Mouse (Mus musculus) embryo, embryonic 9.5 days (tissue): ENCODE measurements around the gene Rdh16f2.
"Not testable (repeated sequence)": the region's sequence is repeated elsewhere in the genome, so short reads cannot be mapped to it uniquely, and the experiment has no call there.

Experiments
- DNase-seq: peaks from one replicate; pipeline ENCODE4 v3.0.0-alpha.2; 2017; ENCODE audit errors: extremely low spot score

The Rdh16f2 gene

GRCm38 (mm10) chr10:127866232-127866631 lies at the start of gene Rdh16f2:
Gene Rdh16f2 (plus strand): TSS chr10:127866474.
- DNase-seq = no peak

- not testable (repeated sequence) for DNase-seq
Measured at GRCm38 (mm10) chr10:127817268-127817910, 48.9 kb upstream of the Rdh16f2 start.

- not testable (repeated sequence) for DNase-seq
Measured at GRCm38 (mm10) chr10:127821806-127822205, 44.5 kb upstream of the Rdh16f2 start.

DNA sequence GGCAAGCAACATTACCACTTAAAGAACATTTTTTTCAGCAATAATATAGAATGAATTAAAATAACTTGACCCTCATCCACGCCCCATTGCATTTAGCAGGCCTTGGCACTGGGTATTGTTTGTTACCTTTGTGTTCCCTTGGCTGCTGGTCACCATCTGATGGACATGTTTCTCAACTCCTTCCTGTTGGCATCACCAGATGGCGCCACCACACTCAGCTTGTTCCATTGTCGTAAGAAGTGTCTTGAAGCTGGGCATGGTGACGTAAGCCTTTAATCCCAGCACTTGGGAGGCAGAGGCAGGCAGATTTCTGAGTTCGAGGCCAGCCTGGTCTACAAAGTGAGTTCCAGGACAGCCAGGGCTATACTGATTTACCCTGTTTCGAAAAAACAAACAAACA lies 40.9 kb upstream of the Rdh16f2 start:
- DNase-seq = peak; percentile 9

DNA sequence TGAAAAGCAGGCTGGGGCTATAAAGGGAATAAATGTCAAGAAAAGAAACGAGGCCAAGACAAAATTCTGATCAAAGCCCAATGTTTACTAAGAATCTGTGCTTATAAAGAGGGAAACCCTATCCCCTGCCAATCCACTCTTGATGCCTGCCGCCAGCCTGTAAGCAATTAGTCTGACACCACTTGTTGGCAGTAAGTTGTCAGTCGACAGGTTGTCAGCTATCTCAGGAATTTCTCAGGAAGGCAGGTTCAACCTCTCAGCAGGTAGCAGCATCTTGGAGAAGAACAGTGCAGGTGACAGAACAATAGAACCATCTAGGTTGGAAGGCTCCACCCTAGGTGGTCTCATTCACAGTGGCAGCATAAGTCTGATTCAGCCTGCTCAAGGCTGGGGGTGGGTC lies 37.2 kb upstream of the Rdh16f2 start:
- DNase-seq = no peak

DNA sequence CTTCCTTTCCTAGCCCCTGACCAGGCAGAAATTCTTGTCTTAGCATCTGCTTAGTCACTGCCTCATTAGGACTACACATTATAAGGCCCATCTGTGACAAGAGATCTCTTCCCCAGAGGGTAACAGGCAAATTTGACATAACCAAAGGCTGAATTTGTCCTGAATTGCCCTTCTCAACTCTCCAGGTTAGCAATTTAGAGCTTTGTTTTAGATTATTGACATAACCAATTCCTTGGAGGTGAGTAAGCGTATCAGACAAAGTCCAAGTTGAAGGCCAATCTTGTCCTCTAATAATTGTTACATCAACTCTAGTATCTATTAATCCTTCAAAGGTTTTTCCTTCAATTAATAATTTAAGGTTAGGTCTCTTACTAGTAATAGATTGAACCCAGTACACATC lies 32.1 kb upstream of the Rdh16f2 start:
- DNase-seq = not testable (repeated sequence)

DNA sequence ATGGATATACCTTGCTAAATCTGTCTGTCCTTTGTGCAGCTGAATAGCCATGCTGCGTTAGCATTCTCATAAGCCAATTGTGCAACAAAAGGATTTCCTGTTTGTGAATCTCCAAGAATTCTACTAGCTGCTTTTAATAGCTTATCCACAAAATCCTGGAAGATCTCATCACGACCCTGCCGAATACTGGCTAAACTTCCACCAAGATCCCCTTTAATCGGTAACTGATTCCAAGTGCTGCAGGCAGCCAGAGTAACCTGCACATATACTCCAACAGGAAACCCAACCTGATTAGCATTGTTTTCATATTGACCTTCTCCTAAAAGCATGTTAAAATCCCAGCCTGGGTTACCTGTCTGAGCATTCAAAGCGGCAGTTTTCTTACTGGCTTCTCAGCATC lies 31.0 kb upstream of the Rdh16f2 start:
- DNase-seq = no peak

DNA sequence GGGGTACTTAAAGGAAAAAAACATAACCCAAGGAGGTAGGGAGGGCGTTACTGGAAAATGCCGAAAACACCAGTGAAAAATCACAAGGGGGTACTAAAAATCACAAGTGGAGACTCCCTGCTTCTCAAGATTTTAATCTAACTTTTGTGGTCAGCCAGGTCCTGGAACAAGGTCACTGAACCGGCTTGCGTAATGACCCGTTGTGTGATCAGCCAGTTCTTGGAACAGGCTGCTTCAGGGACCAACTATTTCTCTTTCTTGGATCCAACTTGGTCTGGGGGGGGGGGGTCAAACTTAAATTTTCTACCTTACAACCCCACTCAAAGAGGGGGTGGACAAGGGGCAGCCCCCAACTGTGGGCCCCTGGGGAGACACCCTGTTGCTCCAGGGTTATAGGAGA lies 28.5 kb upstream of the Rdh16f2 start:
- DNase-seq = not testable (repeated sequence)

DNA sequence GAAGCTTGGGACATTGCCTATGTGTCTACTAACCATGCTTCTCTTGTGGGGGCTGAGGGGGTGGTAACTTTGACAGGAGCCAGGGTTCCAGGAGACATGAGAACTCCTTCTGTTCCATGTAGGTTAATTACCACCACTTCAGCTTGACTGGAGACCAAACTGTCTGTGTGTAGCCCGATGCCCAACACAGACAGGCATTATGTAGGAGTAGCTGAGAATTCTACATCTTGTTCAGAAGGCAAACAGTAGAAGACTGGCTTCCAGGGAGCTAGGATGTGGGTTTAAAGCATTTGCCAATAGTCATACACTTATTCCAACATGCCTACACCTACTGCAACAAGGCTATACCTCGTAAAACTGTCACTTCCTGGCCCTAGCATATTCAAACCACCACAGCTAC lies 27.7 kb upstream of the Rdh16f2 start:
- no peak for DNase-seq

GRCm38 (mm10) chr10:127840776-127841175 lies 25.5 kb upstream of the Rdh16f2 start:
- DNase-seq = no peak

DNA sequence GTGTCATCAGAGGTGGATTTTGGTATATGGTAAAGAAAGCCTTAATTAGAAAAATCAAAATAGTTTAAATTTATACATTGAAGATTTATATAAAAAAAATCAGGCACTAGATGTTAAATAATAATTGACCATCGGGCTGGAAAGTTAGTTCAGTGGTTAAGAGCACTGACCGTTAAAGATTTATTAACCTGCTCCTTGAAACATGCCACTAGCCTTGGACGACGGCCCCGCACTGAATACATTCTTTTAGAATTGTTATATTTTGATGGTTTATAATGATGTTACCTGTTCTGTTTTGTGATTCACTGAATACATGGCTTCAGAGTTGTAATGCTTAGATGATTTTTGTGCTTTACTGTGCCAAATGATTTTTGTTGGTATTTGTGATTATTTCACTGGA lies 20.3 kb upstream of the Rdh16f2 start:
- DNase-seq = not testable (repeated sequence)

- no peak for DNase-seq
Measured at GRCm38 (mm10) chr10:127848089-127848488, 18.2 kb upstream of the Rdh16f2 start.

GRCm38 (mm10) chr10:127849628-127850027 lies 16.6 kb upstream of the Rdh16f2 start, which contains the start of gene Rdh19:
Gene Rdh19 (plus strand): TSS chr10:127849928.
- no peak for DNase-seq

GRCm38 (mm10) chr10:127856376-127856775 lies 9.9 kb upstream of the Rdh16f2 start:
- no peak for DNase-seq

DNA sequence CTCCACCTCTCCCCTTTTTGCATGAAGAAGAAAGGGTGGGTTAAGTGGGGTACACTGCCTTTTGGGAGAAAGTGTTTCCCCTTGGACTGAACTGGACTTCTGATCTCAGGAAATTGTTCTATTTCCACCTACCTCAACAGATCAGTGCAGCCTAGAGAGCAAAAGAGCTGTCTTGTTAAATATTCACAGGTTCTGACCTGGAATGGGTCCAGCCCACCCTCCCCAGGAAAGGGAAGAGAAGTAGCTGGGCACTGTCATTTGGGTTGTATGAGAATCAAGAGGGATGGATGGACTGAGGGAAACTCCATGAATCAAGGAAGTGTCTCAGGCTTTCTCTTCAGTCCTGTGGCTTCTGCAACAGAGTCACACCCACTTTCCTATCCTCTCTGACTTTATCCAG lies 1.3 kb upstream of the Rdh16f2 start:
- no peak for DNase-seq

DNA sequence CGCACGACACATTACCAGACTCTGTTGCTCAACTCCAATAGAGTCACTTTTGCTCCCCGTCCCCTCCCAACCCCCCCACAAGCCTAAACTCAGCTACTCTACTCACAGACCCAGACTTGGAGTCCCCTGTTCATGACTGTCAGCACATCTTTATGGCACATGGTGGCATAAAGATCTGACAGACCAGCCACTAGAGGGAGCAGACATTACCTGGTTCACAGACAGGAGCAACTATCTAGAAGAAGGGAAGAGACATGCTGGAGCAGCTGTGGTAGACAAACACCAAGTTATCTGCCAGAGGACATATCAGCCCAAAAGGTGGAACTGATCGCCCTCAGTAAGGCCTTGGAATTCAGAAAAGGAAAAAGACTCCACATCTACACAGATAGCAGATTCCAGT lies 6.2 kb downstream of the Rdh16f2 start:
- DNase-seq = no peak

DNA sequence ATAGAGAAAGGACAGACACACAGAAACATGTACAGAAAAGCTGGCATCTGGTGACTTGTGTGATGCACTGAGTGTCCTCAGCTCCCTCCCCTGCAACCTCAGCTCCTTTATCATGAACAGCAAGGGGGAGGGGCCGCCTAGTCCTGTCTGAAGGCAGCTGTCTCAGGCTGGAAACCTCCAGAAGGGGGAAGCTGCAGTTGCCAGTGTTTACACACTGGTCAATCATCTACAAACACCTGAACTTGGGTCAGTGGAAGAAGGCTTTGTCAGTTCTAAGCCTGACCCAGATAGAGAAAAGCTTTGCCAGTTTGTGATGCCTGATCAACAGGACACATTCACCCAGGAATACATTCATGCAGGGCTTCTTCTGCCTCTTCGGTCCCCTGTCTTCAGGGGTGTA lies 11.4 kb downstream of the Rdh16f2 start:
- DNase-seq = no peak

DNA sequence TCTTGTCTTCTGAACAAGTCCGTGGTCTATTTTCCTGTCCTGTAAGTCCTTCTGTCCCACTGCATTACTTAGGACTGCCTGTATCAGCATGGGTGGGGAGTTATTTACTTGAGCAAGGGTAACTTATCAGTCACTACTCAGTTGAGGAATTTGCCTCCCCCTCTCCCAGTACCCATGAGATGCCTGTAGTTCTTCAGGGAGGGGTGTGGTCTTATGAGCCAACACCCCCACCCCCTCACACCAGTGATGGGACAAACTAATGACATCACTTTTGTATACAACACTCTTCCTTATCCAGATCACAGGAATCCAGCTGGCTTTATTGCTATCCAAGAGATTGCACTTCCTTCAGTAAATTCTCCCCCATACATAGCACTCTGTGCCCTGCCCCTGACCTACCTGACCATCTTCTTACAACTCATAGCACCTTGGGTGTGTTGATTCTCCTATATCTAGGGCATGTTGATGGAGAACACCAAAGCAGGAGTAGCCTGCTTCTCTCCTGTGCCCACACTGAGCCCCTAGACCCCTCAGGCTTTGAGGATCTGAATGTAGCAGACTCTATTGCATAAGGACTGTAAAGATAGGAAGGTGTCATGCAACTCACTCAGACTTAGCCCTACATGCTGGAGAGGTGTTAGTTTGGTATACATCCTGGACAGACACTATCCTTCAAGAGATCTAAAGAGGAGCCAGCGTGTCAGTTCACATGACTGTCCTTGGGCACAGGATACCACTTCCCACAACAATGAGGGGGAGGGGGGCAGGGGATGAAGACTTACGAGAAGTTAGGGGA lies 12.2 kb downstream of the Rdh16f2 start:
- DNase-seq = no peak

DNA sequence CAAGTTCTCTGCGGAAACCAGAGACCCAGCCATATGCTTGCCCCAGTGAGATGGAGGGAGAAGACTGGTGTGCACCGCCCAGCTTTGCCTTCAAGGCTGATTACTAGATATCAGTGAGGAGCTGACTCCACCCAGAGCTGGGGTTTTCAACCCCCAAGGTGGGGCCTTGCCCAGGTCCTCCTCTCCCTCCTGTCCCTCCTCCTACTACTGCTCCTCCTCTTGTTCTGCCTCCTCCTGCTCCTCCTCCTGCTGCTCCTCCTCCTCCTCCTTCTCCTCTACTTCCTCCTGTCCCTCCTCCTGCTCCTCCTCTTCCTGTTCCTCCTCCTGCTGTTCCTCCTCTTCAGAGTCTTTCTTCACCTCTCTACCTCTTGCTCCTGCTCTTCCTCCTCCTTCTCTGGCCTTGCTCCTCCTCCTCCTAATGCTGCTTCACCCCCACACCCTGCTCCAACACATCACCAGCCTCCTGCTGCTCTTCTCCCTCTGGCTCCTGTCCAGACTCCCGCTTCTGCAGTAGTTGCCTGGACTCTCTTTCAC lies 12.9 kb downstream of the Rdh16f2 start:
- DNase-seq = no peak

DNA sequence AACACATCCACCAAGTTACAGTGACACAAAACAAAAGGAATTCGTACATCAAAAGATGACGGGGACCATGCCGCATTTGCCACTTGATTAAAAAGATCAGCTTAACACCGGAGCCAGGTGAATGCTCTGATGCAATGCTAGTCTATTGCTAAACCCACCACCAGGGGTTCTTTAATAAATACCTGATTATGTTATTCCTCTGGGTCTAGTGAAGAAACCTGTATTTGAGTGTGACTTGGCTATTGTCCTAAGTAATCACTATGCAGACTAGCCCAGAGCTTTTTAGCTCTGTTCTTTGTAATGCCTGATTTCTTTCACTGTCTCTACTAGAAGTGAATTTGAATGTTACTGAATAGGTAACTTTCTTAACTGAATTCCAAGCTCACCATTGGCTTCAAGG lies 14.8 kb downstream of the Rdh16f2 start:
- DNase-seq = no peak

DNA sequence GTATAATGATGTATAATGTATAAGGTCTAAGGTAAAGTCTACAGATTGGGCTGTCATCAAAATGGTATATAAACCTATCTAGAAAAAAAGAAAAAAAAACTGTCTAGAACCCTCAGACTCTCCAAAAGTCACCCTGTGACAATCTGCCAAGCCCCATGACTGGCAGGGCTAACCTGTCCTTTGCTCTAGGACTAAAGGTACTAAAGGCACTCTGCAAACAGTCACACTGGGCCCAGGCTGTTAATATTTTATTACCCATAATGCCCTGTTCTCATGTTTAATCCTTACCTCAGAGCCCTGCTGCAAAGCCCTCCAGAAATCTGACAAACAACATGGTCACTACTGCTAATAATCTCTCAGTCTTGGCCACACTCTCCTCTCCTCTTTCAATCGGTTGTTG lies 20.3 kb downstream of the Rdh16f2 start:
- no peak for DNase-seq

- no peak for DNase-seq
Measured at GRCm38 (mm10) chr10:127886971-127887370, 20.7 kb downstream of the Rdh16f2 start.

DNA sequence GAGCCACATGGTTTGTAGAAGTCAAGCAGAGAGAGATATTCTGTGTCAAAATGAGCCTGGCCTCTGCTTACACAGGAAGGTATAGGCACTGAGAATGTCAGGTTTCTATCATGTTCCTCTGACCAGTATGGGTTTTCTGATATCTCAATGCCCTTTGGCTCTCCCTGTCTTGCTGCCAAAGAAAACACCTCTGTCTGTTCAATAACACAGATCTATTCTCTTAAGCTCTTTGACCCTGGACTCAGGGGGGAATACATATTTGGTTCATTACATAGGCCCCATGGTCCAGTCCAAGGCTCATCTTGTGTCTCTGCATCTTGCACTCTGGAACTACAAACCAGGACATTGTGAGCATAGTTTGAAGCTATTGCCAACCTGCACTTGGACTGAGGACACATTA lies 22.3 kb downstream of the Rdh16f2 start, which contains the start of gene Rdh7:
Gene Rdh7 (minus strand): TSS at position 213 of the 400 bp plus-strand sequence.
- DNase-seq = no peak
